Mouse (Mus musculus): Measurements from ENCODE around the gene Pcsk7.

DNA sequence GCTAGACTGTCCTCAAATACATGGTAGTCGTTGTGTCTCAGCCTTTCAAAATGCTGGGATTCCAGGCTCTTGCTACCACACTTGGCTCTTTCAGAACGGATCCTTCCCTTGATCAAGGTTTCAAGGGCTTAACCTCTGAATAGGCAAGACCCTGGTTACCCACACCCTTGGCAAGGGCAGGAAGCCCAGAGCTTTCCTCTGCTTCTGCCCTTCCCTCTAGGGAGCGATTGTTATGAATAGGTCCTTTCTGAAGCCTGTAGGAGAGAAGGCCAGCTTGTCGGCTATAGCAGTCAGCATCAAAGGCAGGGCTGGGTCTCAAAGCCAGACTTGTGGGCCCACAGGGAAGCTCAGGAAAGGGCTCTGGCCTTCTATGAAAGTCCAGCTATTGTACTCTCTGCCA lies 52.6 kb downstream of the Pcsk7 start:
- TF ChIP-seq MYC (IDR thresholded peaks at IDR 0.05; ENCODE audit: low read depth, low read length) (no peak), POLR2A (IDR thresholded peaks at IDR 0.05; ENCODE audit: control insufficient read depth in 1 of 2, insufficient read depth in 1 of 2, low read depth in 1 of 2, low read length in 2 of 2, poor library complexity in 1 of 2) (no peak), SMC3 (IDR thresholded peaks at IDR 0.05; ENCODE audit: low read depth, low read length) (no peak), GATA1 (IDR thresholded peaks at IDR 0.05; ENCODE audit: low read depth, low read length) (no peak), CTCF (IDR thresholded peaks at IDR 0.05 in 2 of 3, conservative IDR thresholded peaks at IDR 0.05 in 1 of 3; ENCODE audit: control insufficient read depth in 1 of 3, insufficient read depth in 1 of 3, low read depth in 2 of 3, low read length in 3 of 3, poor library complexity in 1 of 3, severe bottlenecking in 1 of 3) (no peak)

All from MEL (cell line).